Mouse (Mus musculus) adrenal gland, postnatal 10 days (tissue): ENCODE measurements around the gene Olfr1201. TPM values are rescaled to one million over a fixed set of nuclear protein-coding genes. Genes with fewer than 3 reads are reported as not detected.

Experiments used
- DNase-seq: peaks from one replicate; pipeline ENCODE4 v3.0.0; 2021; ENCODE audit warnings: mixed read lengths
- long read RNA-seq, 2 experiments: library from polyadenylated mRNA; stranded (forward); transcript quantifications; one replicate each; pipeline ENCODE4 v2.0.0; 2021
- total RNA-seq, 2 experiments: library from RNA; stranded (reverse); gene quantifications; 2 replicates each; pipeline ENCODE4 v1.2.3; 2021

Gene Olfr1201
- not detected for total RNA-seq
- long read RNA-seq, experiment 1: 0 reads
- long read RNA-seq, experiment 2: 0 reads

- no peak for DNase-seq
Observed at GRCm38 (mm10) chr2:88792736-88793135, at the start of gene Olfr1201. TSS of gene Olfr1201 (plus strand) at chr2:88793036.

- no peak for DNase-seq
Observed at GRCm38 (mm10) chr2:88743379-88743778, 49.5 kb upstream of the Olfr1201 start.

DNA sequence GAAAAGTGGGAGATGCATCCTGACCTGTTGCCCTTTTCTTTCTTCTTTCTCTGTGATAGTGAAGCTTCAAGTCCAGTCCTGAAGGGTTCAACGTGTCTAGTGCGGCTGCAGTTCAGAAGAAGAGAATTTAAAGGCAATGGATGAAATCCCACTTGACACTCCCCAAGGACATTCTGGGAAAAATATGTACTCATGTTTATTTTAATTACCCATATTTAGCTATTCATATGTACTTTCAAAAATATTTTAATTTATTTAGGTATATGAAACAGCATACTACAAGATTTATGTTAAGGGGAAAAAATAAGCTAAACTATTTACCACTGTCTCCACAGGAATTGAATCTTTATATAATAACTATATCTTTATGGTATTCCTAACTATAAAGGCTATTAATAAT is 41.6 kb upstream of the Olfr1201 start, which contains the start of gene Olfr1198:
Olfr1198 (minus strand) TSS at position 101 of the 400 bp plus-strand sequence.
- DNase-seq: no peak

- no peak for DNase-seq
Observed at GRCm38 (mm10) chr2:88760369-88760768, 32.5 kb upstream of the Olfr1201 start, which contains the start of gene Olfr1199. TSS of gene Olfr1199 (minus strand) at chr2:88760469.

GRCm38 (mm10) chr2:88770388-88770787 is 22.4 kb upstream of the Olfr1201 start, which contains the start of gene Olfr1200:
TSS of gene Olfr1200 (minus strand) at chr2:88770488.
- DNase-seq: no peak

DNA sequence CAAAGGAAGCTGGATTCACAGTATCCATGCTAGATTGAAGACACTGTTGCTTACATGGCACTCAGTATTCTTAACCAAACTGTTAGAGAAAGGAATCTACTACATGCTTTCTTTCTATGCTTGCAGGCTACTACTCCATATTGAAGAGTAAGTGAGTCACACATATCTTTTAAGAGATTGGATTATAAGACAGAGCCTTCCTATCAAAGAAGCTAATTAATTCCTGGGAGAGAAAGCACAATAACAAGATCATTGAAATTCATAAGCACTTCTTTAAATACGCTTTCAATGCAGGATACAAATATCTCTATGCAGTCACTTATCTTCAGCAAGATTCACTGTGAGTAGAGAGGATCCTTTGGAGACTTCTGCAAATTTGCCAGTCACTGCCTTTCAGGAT is 21.4 kb downstream of the Olfr1201 start, which contains the start of gene Olfr1202:
Olfr1202 (plus strand) TSS at position 301 of the 400 bp plus-strand sequence.
- DNase-seq: no peak

GRCm38 (mm10) chr2:88829437-88829836 is 36.6 kb downstream of the Olfr1201 start, which contains the start of gene Olfr1205:
TSS of gene Olfr1205 (plus strand) at chr2:88829737.
- DNase-seq: no peak

DNA sequence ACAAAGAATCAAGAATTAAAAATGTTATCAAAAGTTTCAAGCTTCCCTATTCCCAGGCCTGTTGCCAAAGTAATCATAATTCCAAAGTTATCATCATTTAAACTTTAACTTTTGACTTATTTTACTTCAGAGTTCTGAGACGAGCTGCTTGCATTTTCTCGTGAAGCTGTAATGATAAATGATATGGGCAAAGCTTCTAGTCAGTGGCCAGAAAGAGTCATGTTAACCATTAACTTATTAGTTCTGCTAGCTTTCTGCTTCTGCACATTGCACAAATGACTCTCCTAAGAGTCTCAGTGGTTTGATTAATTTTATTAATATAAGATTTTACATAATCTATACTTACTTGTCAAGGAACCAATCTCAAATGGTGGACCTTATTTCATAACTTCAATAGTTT is 45.6 kb downstream of the Olfr1201 start:
- no peak for DNase-seq

Other genes with a start within 250 kb of the Olfr1201 start
- gene Olfr1188, start 236.1 kb upstream of the Olfr1201 start, total RNA-seq: not detected
- gene Olfr1189, start 206.6 kb upstream of the Olfr1201 start, total RNA-seq: not detected
- under 1 TPM in 1 of 2 experiments, not detected in 1; 0.06 TPM for gene Olfr1191-ps1, start 152.5 kb upstream of the Olfr1201 start, total RNA-seq
- gene Olfr1192-ps1, start 144.5 kb upstream of the Olfr1201 start, total RNA-seq: not detected
- gene Olfr1193, start 117.4 kb upstream of the Olfr1201 start, total RNA-seq: not detected
- not detected for gene Olfr1195, start 103.8 kb upstream of the Olfr1201 start, total RNA-seq
- gene Olfr1196, start 88.4 kb upstream of the Olfr1201 start, total RNA-seq: not detected
- not detected for gene Olfr1197, start 60.7 kb upstream of the Olfr1201 start, total RNA-seq
- gene Olfr1198, start 41.7 kb upstream of the Olfr1201 start, total RNA-seq: not detected
- gene Olfr1199, start 32.6 kb upstream of the Olfr1201 start, total RNA-seq: not detected
- not detected for gene Olfr1200, start 22.5 kb upstream of the Olfr1201 start, total RNA-seq
- not detected for gene Olfr1202, start 21.5 kb downstream of the Olfr1201 start, total RNA-seq
- not detected for gene Olfr1205, start 36.7 kb downstream of the Olfr1201 start, total RNA-seq
- gene Olfr1204, start 56.3 kb downstream of the Olfr1201 start, total RNA-seq: not detected
- gene Olfr1206, start 70.2 kb downstream of the Olfr1201 start, total RNA-seq: not detected
- gene Olfr1208, start 109.3 kb downstream of the Olfr1201 start, total RNA-seq: not detected
- gene Olfr1209, start 122.1 kb downstream of the Olfr1201 start, total RNA-seq: not detected
- not detected for gene Olfr1211, start 145.1 kb downstream of the Olfr1201 start, total RNA-seq
- not detected for gene Olfr1212, start 160.9 kb downstream of the Olfr1201 start, total RNA-seq
- gene Gm13762, start 187.2 kb downstream of the Olfr1201 start, total RNA-seq: not detected
- gene Olfr1214, start 199.6 kb downstream of the Olfr1201 start, total RNA-seq: not detected
- gene Olfr1215, start 213.9 kb downstream of the Olfr1201 start, total RNA-seq: not detected
- not detected for gene Olfr1216, start 225.3 kb downstream of the Olfr1201 start, total RNA-seq
- not detected for gene Olfr1217, start 239.0 kb downstream of the Olfr1201 start, total RNA-seq